Mouse (Mus musculus): ENCODE measurements at regions not wholly inside any gene's neighbourhood (a gene's known extent, or its start where the extent isn't known, plus 50 kb on each side); places are given as distances from the start of the nearest gene placed in this dataset.
A peak's percentile ranks its signal among the peaks of the same experiment; 100 is the strongest.

- DNase-seq (ENCODE audit: low read depth, low spot score): no peak
Measured at GRCm38 (mm10) chr6:60657117-60657911, 172.3 kb downstream of the Snca start.

GRCm38 (mm10) chr6:60646983-60647617 is 182.6 kb downstream of the Snca start:
- DNase-seq (ENCODE audit: low read depth, low spot score): peak; percentile 31

- no peak for DNase-seq (ENCODE audit: low read depth, low spot score)
Measured at GRCm38 (mm10) chr6:60642251-60642650, 187.4 kb downstream of the Snca start.

GRCm38 (mm10) chr6:60616313-60616712 is 213.3 kb downstream of the Snca start:
- no peak for DNase-seq (ENCODE audit: low read depth, low spot score)

GRCm38 (mm10) chr6:60600201-60600600 is 229.5 kb downstream of the Snca start:
- DNase-seq (ENCODE audit: low read depth, low spot score): no peak

GRCm38 (mm10) chr6:60564261-60564660 is 265.4 kb downstream of the Snca start:
- no peak for DNase-seq (ENCODE audit: low read depth, low spot score)

- peak; percentile 20 for DNase-seq (ENCODE audit: low read depth, low spot score)
Measured at GRCm38 (mm10) chr6:60555590-60556235, 273.9 kb downstream of the Snca start.
